Mouse (Mus musculus): ENCODE data around the gene Ankrd44.

DNA sequence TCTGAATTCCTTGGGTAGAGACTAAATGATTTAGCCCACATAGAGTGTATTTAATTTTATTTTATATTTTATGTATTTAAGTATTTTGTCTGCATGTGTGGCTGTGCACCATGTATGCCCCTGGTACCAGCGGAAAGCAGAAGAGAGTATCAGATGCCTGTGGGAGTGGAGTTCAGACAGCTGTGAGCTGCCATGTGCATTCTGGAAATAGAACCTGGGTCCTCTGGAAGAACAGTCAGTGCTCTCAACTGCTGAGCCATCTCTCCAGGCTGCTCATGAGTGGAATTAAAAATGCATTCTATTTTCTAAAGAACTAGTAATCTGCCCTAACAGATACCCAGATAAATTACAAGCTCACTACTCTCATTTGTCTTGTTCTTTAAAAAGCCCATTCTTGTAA lies 104.4 kb downstream of the Ankrd44 start:
- TF ChIP-seq MAFK (IDR thresholded peaks at IDR 0.05; ENCODE audit: insufficient read depth, low read depth, low read length) (no peak), ZC3H11A (IDR thresholded peaks at IDR 0.05; ENCODE audit: borderline replicate concordance, low read depth, low read length) (no peak), ZNF384 (IDR thresholded peaks at IDR 0.05; ENCODE audit: low read depth, low read length) (no peak), HCFC1 (IDR thresholded peaks at IDR 0.05; ENCODE audit: borderline replicate concordance, insufficient read depth, low read length) (no peak)

All from ES-E14 (cell line).